Comparison of ENCODE assay signal across 8 mouse cellular contexts in the genomic region with DNA sequence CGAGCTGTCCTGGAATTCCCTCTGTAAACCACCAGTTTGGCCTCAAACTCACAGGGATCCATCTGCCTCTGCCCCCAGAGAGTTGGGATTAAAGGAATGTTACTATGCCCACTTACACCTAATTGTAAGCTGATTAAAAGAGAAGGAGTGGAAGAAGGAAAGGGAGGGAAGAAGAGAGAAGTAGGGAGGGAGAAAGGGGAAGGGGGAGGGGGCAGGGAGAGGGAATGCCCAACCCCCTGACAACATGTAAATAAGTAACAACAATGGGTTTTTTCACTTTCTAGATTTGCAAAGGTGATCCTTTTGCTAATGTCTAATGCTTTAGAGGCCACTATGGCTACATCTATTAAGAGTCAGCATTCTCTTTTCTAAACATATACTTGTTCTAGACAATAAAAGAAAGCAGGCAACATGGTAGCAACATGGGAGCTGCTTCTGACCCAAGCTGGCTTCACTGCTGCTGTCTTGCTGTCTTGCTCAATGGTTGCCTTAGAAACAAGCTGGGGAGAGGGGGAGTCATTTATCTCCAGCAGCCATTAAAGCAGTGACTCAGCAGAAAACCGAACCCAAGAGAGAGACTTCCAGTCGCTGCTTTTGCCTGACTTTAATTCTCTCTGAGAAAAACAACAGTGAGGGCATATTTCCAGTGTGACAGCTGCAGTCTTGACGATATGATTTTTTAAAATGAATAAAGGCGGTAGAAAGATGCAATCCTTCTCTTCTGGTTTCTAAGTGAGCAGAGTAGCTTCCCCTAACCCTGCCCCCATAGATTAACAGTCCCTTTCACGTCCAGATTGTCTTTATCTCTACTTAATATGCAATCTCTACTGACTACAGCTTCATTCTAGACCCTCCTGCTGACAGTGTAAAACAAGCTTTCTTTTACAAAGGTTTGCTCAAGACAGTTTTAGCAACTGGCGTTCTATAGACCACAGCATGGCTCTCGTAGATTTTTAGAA. TPM values are rescaled to one million over a fixed set of nuclear protein-coding genes. Genes with fewer than 3 reads are reported as not detected.
DNase-seq lines count a peak whose midpoint lies in the region; ATAC-seq and TF ChIP-seq lines count a peak whose summit lies in the region.

No protein-coding gene starts in this region.

- no peaks in the 10 kb centered on the region for H3K36me3 ChIP-seq in embryonic facial prominence, embryonic 13.5 days
- H3K36me3 ChIP-seq in heart, embryonic 14.5 days (ENCODE audit: control insufficient read depth, insufficient read depth, low read length) = no peaks in the 10 kb centered on the region
- no peaks in the 10 kb centered on the region for H3K36me3 ChIP-seq in lung, embryonic 16.5 days (ENCODE audit: control insufficient read depth, insufficient read depth, low read length)

- H3K9me3 ChIP-seq in embryonic facial prominence, embryonic 13.5 days = no peaks in the 10 kb centered on the region
- H3K9me3 ChIP-seq in heart, embryonic 14.5 days (ENCODE audit: control insufficient read depth, low read length) = no peaks in the 10 kb centered on the region
- no peaks in the 10 kb centered on the region for H3K9me3 ChIP-seq in lung, embryonic 16.5 days (ENCODE audit: control insufficient read depth, low read length)

- WGBS in embryonic facial prominence, embryonic 13.5 days = 37% methylated on average over 8 of the region's 8 CpGs
- 29% methylated on average over 8 of the region's 8 CpGs for whole genome bisulfite sequencing in heart, embryonic 14.5 days
- WGBS in lung, embryonic 16.5 days = 31% methylated on average over 8 of the region's 8 CpGs

- ATAC-seq in embryonic facial prominence, embryonic 13.5 days (ENCODE audit: insufficient number of reproducible peaks, insufficient read depth, low FRiP score, low TSS enrichment, low read depth) = no peak
- ATAC-seq in heart, embryonic 14.5 days (ENCODE audit: insufficient number of reproducible peaks, insufficient read depth, low FRiP score, low read depth) = no peak
- peak; percentile 89 for ATAC-seq in lung, embryonic 16.5 days (ENCODE audit: low read depth)

- H3K27ac ChIP-seq in embryonic facial prominence, embryonic 13.5 days = peak overlapping the region; percentile 39; the same call in 1 of the 2 replicates
- H3K27ac ChIP-seq in heart, embryonic 14.5 days (replicated peaks in 1 of 2; ENCODE audit: control insufficient read depth in 1 of 2, insufficient read depth in 1 of 2, low read depth in 2 of 2, low read length in 2 of 2) = no peak overlapping the region
- peak overlapping the region; percentile 89 for H3K27ac ChIP-seq in layer of hippocampus, adult 2 months
- H3K27ac ChIP-seq in lung, embryonic 16.5 days (ENCODE audit: low read length) = no peak overlapping the region

- no peak overlapping the region for H3K9ac ChIP-seq in embryonic facial prominence, embryonic 13.5 days
- H3K9ac ChIP-seq in heart, embryonic 14.5 days (ENCODE audit: low read length) = no peak overlapping the region
- no peak overlapping the region for H3K9ac ChIP-seq in lung, embryonic 16.5 days (ENCODE audit: low read length)

- no peak overlapping the region for H3K4me2 ChIP-seq in embryonic facial prominence, embryonic 13.5 days
- peak overlapping the region; percentile 29; the same call in 1 of the 2 replicates for H3K4me2 ChIP-seq in heart, embryonic 14.5 days (ENCODE audit: low read length)
- H3K4me2 ChIP-seq in lung, embryonic 16.5 days (ENCODE audit: low read depth, low read length) = no peak overlapping the region

- no peaks in the 10 kb centered on the region; the same call in 1 of the 2 replicates for H3K27me3 ChIP-seq in embryonic facial prominence, embryonic 13.5 days
- H3K27me3 ChIP-seq in heart, embryonic 14.5 days (ENCODE audit: control insufficient read depth, insufficient read depth, low read length) = no peaks in the 10 kb centered on the region
- no peaks in the 10 kb centered on the region for H3K27me3 ChIP-seq in lung, embryonic 16.5 days (ENCODE audit: control insufficient read depth, insufficient read depth, low read depth, low read length)

- DNase-seq in 3T3-L1 (ENCODE audit: low read depth, low spot score) (peak; percentile 85), MEL-GATA-1-ER (ENCODE audit: extremely low read depth, low read depth) (peak; percentile 92)
- DNase-seq in layer of hippocampus, adult 2 months (ENCODE audit: low spot score in 2 of 2) = peak; percentile 37 to 63
- peak; percentile 43 to 51 for DNase-seq in right cerebral cortex, adult 2 months (ENCODE audit: low spot score in 2 of 2)
- DNase-seq in T-cell, adult 2 months (ENCODE audit: low spot score) = no peak

- H3K4me1 ChIP-seq in embryonic facial prominence, embryonic 13.5 days = no peaks in the 10 kb centered on the region
- H3K4me1 ChIP-seq in heart, embryonic 14.5 days (ENCODE audit: control insufficient read depth in 2 of 2, insufficient read depth in 2 of 2, low read length in 2 of 2) = peaks cover 0 to 2% of the 10 kb centered on the region in 2 experiments; a peak in 1 of 4 replicates
- H3K4me1 ChIP-seq in lung, embryonic 16.5 days (replicated peaks; ENCODE audit: control insufficient read depth, insufficient read depth, low read length) = no peaks in the 10 kb centered on the region

- no peak for TF ChIP-seq CTCF in layer of hippocampus, adult 2 months (conservative IDR thresholded peaks at IDR 0.05)

- H3K4me3 ChIP-seq in embryonic facial prominence, embryonic 13.5 days = no peak overlapping the region
- H3K4me3 ChIP-seq in heart, embryonic 14.5 days (ENCODE audit: control insufficient read depth in 1 of 2, insufficient read depth in 1 of 2, low read depth in 1 of 2, low read length in 2 of 2) = no peak overlapping the region
- H3K4me3 ChIP-seq in layer of hippocampus, adult 2 months = no peak overlapping the region
- no peak overlapping the region for H3K4me3 ChIP-seq in lung, embryonic 16.5 days (ENCODE audit: low read length)

RNA-seq across cellular contexts. Expression of gene Irak1, which starts 24.5 kb away (rescaled TPM):
- 56.5 and 60.4 TPM in 2 replicates for polyA plus RNA-seq in embryonic facial prominence, embryonic 13.5 days (2015; fragmentation: Nextera tagmentation; extraction: Ambion mirVana)
- 41.4 and 44.6 TPM in 2 replicates for polyA plus RNA-seq in heart, embryonic 14.5 days (2014; fragmentation: Nextera tagmentation; extraction: Ambion mirVana)
- 10 to 100 TPM; 59.3 to 62.6 TPM for total RNA-seq in layer of hippocampus, adult 2 months (2021)
- polyA plus RNA-seq in lung, embryonic 16.5 days (2015; fragmentation: Nextera tagmentation; extraction: Ambion mirVana) = 57.7 and 61.6 TPM in 2 replicates

RNA-seq across cellular contexts. Expression of gene Hcfc1, which starts 33.0 kb away (rescaled TPM):
- 58.1 and 65.4 TPM in 2 replicates for polyA plus RNA-seq in embryonic facial prominence, embryonic 13.5 days (2015; fragmentation: Nextera tagmentation; extraction: Ambion mirVana)
- 35.6 and 36.6 TPM in 2 replicates for polyA plus RNA-seq in heart, embryonic 14.5 days (2014; fragmentation: Nextera tagmentation; extraction: Ambion mirVana)
- total RNA-seq in layer of hippocampus, adult 2 months (2021) = 10 to 100 TPM; 76.4 to 79.2 TPM
- polyA plus RNA-seq in lung, embryonic 16.5 days (2015; fragmentation: Nextera tagmentation; extraction: Ambion mirVana) = 48.4 and 48.7 TPM in 2 replicates

Comparison
In these comparisons a context has a peak if more than half of its experiments do, and no peak if none do; other contexts are left out.
1. H3K27ac ChIP-seq: peak in embryonic facial prominence, embryonic 13.5 days (single experiment) and layer of hippocampus, adult 2 months (single experiment); none in heart, embryonic 14.5 days (0 of 2) and lung, embryonic 16.5 days (single experiment).